Mouse (Mus musculus): ENCODE results near the gene Tbc1d5.

Tbc1d5 gene

GRCm38 (mm10) chr17:50993294-50993993, 185.7 kb downstream of the Tbc1d5 start:
- no peaks in the 10 kb centered on the region for H3K36me3 ChIP-seq (ENCODE audit: control insufficient read depth, insufficient read depth, low read length, poor library complexity, severe bottlenecking)
- no peaks in the 10 kb centered on the region for H3K27me3 ChIP-seq (ENCODE audit: control insufficient read depth, insufficient read depth, low read length, poor library complexity, severe bottlenecking)
- DNase-seq (ENCODE audit: low read depth, low spot score): peak; percentile 88

DNA sequence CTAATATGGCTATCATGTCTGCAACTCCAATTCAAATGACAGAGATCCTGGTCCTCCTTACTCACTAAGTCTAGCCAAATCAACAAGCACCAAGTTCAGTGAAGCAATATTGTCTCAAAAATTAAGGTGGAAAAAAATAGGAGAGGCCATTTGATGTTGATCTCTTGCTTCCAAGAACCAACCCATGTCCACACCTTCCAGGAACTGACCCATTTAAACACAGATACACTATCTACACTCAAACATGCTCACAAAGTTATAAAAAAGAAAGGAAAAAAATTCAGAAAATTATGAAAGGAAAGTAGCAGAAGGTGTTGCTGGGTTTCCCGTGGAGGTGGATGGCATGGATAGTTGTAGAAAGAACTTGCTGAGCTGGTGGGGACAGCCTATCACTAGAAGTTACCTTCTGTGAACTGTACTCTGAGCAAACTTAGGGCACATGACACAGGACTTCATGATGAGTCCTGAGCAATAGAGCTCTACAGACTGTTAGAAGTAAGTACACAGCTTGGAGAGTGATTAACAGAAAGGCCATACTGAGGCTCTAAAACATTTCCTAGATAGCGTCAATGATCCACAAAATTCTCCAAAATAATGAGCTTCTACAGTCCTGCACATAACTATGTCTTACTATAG, 188.3 kb downstream of the Tbc1d5 start:
- Histone ChIP-seq H3K36me3 (ENCODE audit: control insufficient read depth, insufficient read depth, low read length, poor library complexity, severe bottlenecking) (no peaks in the 10 kb centered on the region), H3K27me3 (ENCODE audit: control insufficient read depth, insufficient read depth, low read length, poor library complexity, severe bottlenecking) (no peaks in the 10 kb centered on the region)
- no peak for DNase-seq (ENCODE audit: low read depth, low spot score)

DNA sequence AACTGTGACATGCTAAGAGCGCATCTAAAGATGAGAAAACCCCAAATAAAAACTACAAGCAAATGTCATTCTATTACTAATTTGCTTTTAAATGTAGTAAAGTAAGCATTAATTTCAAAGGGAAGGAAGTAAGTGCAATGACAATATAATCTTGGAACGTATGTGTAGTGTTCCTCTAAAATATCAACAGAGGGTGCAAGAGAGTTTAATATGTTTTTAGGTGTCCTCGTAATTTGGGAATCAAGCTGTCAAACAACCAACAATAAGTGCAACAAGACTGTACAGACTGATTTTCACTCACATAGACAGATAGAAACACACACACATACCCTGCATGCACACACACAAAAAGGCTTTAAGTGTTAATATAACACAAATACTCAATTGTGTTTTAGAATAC, 191.2 kb downstream of the Tbc1d5 start:
- H3K36me3 ChIP-seq (ENCODE audit: control insufficient read depth, insufficient read depth, low read length, poor library complexity, severe bottlenecking): no peaks in the 10 kb centered on the region
- no peaks in the 10 kb centered on the region for H3K27me3 ChIP-seq (ENCODE audit: control insufficient read depth, insufficient read depth, low read length, poor library complexity, severe bottlenecking)
- DNase-seq (ENCODE audit: low read depth, low spot score): peak; percentile 47

- Histone ChIP-seq H3K36me3 (ENCODE audit: control insufficient read depth, insufficient read depth, low read length, poor library complexity, severe bottlenecking) (no peaks in the 10 kb centered on the region), H3K27me3 (ENCODE audit: control insufficient read depth, insufficient read depth, low read length, poor library complexity, severe bottlenecking) (no peaks in the 10 kb centered on the region)
- no peak for DNase-seq (ENCODE audit: low read depth, low spot score)
These were observed 197.2 kb downstream of the Tbc1d5 start for GRCm38 (mm10) chr17:50981933-50982332.

DNA sequence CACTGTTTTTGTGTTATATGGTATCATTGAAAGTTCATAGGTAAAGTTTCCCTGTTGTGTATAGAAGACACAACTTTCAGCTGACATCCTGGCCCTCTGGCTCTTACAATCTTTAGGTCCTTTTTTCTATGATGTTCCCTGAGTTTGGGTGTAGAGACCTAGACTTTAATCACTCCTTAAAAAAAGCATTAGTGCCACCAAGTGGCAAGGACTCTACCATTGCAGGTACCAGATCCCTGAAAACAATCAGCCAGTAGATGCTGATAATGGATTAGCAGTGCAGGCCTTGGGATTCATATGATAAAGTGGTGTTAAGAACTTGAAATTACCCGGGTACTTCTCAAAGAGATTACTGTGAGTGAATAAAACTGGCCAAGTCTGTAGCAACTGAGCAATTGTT, 207.0 kb downstream of the Tbc1d5 start:
- peak; percentile 27 for DNase-seq (ENCODE audit: low read depth, low spot score)
- Histone ChIP-seq H3K27me3 (ENCODE audit: control insufficient read depth, insufficient read depth, low read length, poor library complexity, severe bottlenecking) (no peaks in the 10 kb centered on the region), H3K36me3 (ENCODE audit: control insufficient read depth, insufficient read depth, low read length, poor library complexity, severe bottlenecking) (no peaks in the 10 kb centered on the region)

- Histone ChIP-seq H3K27me3 (ENCODE audit: control insufficient read depth, insufficient read depth, low read length, poor library complexity, severe bottlenecking) (no peaks in the 10 kb centered on the region), H3K36me3 (ENCODE audit: control insufficient read depth, insufficient read depth, low read length, poor library complexity, severe bottlenecking) (peaks cover 7% of the 10 kb centered on the region; the same call in 1 of the 2 replicates)
- DNase-seq (ENCODE audit: low read depth, low spot score): no peak
These were observed 213.0 kb downstream of the Tbc1d5 start for GRCm38 (mm10) chr17:50966147-50966546.

DNA sequence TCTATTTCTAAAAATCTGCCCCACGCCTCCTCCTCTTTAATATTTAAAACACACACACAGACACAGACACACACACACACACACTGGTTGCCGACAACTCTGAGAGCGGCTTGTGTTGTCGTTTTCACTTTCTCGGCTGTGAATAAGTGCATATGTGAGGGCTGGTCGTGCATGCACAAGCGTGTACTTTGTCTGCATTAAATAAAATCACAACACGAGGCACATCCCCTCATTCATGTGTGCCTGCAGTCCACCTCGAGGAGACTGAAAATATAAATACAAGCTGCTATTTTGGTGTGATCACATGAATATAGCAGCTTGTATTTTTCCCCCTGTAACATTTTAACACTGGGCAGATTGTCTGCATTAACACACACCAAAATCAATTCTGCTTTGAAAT, 224.8 kb downstream of the Tbc1d5 start:
- H3K27me3 ChIP-seq (ENCODE audit: control insufficient read depth, insufficient read depth, low read length, poor library complexity, severe bottlenecking): no peaks in the 10 kb centered on the region
- peaks cover 5% of the 10 kb centered on the region for H3K36me3 ChIP-seq (ENCODE audit: control insufficient read depth, insufficient read depth, low read length, poor library complexity, severe bottlenecking)
- no peak for DNase-seq (ENCODE audit: low read depth, low spot score)

GRCm38 (mm10) chr17:50922308-50922707, 256.8 kb downstream of the Tbc1d5 start:
- Histone ChIP-seq H3K27me3 (ENCODE audit: control insufficient read depth, insufficient read depth, low read length, poor library complexity, severe bottlenecking) (no peaks in the 10 kb centered on the region), H3K36me3 (ENCODE audit: control insufficient read depth, insufficient read depth, low read length, poor library complexity, severe bottlenecking) (no peaks in the 10 kb centered on the region)
- no peak for DNase-seq (ENCODE audit: low read depth, low spot score)

GRCm38 (mm10) chr17:50915216-50915615, 263.9 kb downstream of the Tbc1d5 start:
- DNase-seq (ENCODE audit: low read depth, low spot score): no peak
- no peaks in the 10 kb centered on the region for H3K27me3 ChIP-seq (ENCODE audit: control insufficient read depth, insufficient read depth, low read length, poor library complexity, severe bottlenecking)
- no peaks in the 10 kb centered on the region for H3K36me3 ChIP-seq (ENCODE audit: control insufficient read depth, insufficient read depth, low read length, poor library complexity, severe bottlenecking)

- Histone ChIP-seq H3K36me3 (ENCODE audit: control insufficient read depth, insufficient read depth, low read length, poor library complexity, severe bottlenecking) (no peaks in the 10 kb centered on the region; the same call in 1 of the 2 replicates), H3K27me3 (ENCODE audit: control insufficient read depth, insufficient read depth, low read length, poor library complexity, severe bottlenecking) (no peaks in the 10 kb centered on the region)
- no peak for DNase-seq (ENCODE audit: low read depth, low spot score)
These were observed 270.4 kb downstream of the Tbc1d5 start for GRCm38 (mm10) chr17:50908568-50909335.

DNA sequence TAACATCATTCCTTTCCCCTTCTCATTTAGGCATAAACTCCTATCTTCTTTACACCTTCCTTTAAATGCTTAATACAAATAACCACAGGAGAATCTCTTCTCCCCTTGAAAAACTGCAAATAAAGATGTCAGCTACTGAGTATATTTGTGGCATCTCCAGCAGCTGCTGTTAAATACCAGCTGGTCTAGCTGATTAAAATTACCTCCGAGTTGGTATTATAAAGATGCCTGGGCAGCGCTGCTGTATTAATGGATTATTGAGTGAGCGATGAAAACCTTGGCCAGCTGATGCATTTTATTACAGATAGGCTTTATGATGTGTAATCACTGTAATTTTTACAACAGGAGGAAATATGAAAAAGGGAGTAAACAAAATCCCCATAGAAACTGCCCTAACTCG, 271.0 kb downstream of the Tbc1d5 start:
- Histone ChIP-seq H3K36me3 (ENCODE audit: control insufficient read depth, insufficient read depth, low read length, poor library complexity, severe bottlenecking) (no peaks in the 10 kb centered on the region; the same call in 1 of the 2 replicates), H3K27me3 (ENCODE audit: control insufficient read depth, insufficient read depth, low read length, poor library complexity, severe bottlenecking) (no peaks in the 10 kb centered on the region)
- no peak for DNase-seq (ENCODE audit: low read depth, low spot score)

GRCm38 (mm10) chr17:50906630-50907029, 272.5 kb downstream of the Tbc1d5 start:
- no peak for DNase-seq (ENCODE audit: low read depth, low spot score)
- H3K27me3 ChIP-seq (ENCODE audit: control insufficient read depth, insufficient read depth, low read length, poor library complexity, severe bottlenecking): no peaks in the 10 kb centered on the region
- H3K36me3 ChIP-seq (ENCODE audit: control insufficient read depth, insufficient read depth, low read length, poor library complexity, severe bottlenecking): no peaks in the 10 kb centered on the region; the same call in 1 of the 2 replicates

GRCm38 (mm10) chr17:50904463-50904862, 274.7 kb downstream of the Tbc1d5 start:
- no peaks in the 10 kb centered on the region for H3K27me3 ChIP-seq (ENCODE audit: control insufficient read depth, insufficient read depth, low read length, poor library complexity, severe bottlenecking)
- H3K36me3 ChIP-seq (ENCODE audit: control insufficient read depth, insufficient read depth, low read length, poor library complexity, severe bottlenecking): peaks cover 1% of the 10 kb centered on the region; the same call in 1 of the 2 replicates
- DNase-seq (ENCODE audit: low read depth, low spot score): no peak

DNA sequence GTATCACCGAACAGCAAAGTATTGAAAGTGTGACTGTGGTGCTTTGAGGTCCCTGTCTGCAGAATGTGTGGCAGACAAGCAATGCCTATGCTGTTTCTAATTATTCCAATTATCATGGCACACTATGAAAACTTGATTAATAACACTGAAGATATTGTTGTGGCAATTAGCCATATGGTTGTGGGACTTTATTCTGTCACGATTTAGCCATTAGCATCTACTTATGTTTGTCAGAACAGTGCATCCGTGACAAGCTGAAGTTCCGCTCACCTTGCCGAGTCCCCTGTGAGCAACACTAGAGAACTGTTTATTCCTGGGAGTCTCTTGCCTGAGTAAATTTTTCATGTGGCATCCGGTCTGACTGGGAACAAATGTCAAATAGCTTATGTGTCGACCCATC, 281.3 kb downstream of the Tbc1d5 start:
- Histone ChIP-seq H3K27me3 (ENCODE audit: control insufficient read depth, insufficient read depth, low read length, poor library complexity, severe bottlenecking) (no peaks in the 10 kb centered on the region), H3K36me3 (ENCODE audit: control insufficient read depth, insufficient read depth, low read length, poor library complexity, severe bottlenecking) (0 out of 2 replicates have a peak, but pooled peaks cover 1% of the 10 kb centered on the region)
- no peak for DNase-seq (ENCODE audit: low read depth, low spot score)

GRCm38 (mm10) chr17:50889475-50889874, 289.7 kb downstream of the Tbc1d5 start:
- Histone ChIP-seq H3K27me3 (ENCODE audit: control insufficient read depth, insufficient read depth, low read length, poor library complexity, severe bottlenecking) (no peaks in the 10 kb centered on the region), H3K36me3 (ENCODE audit: control insufficient read depth, insufficient read depth, low read length, poor library complexity, severe bottlenecking) (no peaks in the 10 kb centered on the region)
- no peak for DNase-seq (ENCODE audit: low read depth, low spot score)

Measured in splenic B cell, adult 2 months (primary cell).